13 mouse cellular contexts compared by ENCODE assay signal in the genomic region with DNA sequence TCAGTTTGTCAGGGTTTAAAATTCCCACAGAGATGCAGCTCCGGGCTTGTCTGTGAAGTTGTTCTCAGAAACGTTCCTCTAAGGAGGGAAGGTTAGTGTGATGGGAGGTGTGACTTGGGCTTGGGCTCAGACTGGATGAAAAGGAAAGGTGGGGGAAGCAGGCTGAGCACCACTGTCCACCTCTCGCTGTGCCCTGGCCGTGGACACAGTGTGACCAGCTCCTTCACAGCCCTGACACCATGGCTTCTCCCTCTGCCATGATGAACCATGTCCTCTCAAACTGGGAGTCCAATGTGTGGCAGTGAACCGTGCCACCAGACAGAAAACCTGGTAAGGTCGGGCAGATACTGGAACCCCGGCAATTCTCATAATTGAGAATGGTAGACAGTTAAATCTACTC.
"Had no signal": no experiment of that assay in that cellular context is flagged by ENCODE, and none has a peak within 500 bp of the region (broad histone marks: within the 10 kb centered on the region; RNA-seq: fewer than 3 reads in every experiment).

No protein-coding gene starts in this region.

- H3K27ac ChIP-seq: neural tube, embryonic 12.5 days; neural tube, embryonic 13.5 days; neural tube, embryonic 15.5 days; stomach, embryonic 15.5 days; stomach, postnatal 0 days had no signal

- H3K27me3 ChIP-seq: neural tube, embryonic 12.5 days; neural tube, embryonic 13.5 days; neural tube, embryonic 15.5 days; stomach, embryonic 15.5 days had no signal

- DNase-seq: retina, postnatal 1 day; right cerebral cortex, adult 18-20 months; right cerebral cortex, postnatal 14 days; right cerebral cortex, postnatal 25 days; right cerebral cortex, postnatal 4 days; spleen, adult 18-20 months; thymus, adult 18-20 months; thymus, adult 2 months had no signal

- H3K9ac ChIP-seq: neural tube, embryonic 12.5 days; neural tube, embryonic 13.5 days; neural tube, embryonic 15.5 days; stomach, embryonic 15.5 days had no signal

- H3K36me3 ChIP-seq: neural tube, embryonic 12.5 days; neural tube, embryonic 13.5 days; neural tube, embryonic 15.5 days; stomach, embryonic 15.5 days had no signal

- H3K9me3 ChIP-seq: neural tube, embryonic 12.5 days; neural tube, embryonic 13.5 days; neural tube, embryonic 15.5 days; stomach, embryonic 15.5 days had no signal

- H3K4me3 ChIP-seq: neural tube, embryonic 12.5 days; neural tube, embryonic 13.5 days; neural tube, embryonic 15.5 days; stomach, embryonic 15.5 days had no signal

- H3K4me1 ChIP-seq: neural tube, embryonic 12.5 days; neural tube, embryonic 15.5 days; stomach, embryonic 15.5 days had no signal
